Mouse (Mus musculus): ENCODE data around the gene Arid3c.
"Not testable (repeated sequence)": the region's sequence is repeated elsewhere in the genome, so short reads cannot be mapped to it uniquely, and the experiment has no call there.

The Arid3c gene

GRCm38 (mm10) chr4:41688562-41688961 lies 42.4 kb downstream of the Arid3c start:
- in situ Hi-C loops (cut with MboI; ENCODE audit: low pct_unique_long_range_greater_than_20kb in 1 of 2, low sequenced_read_pairs in 2 of 2, unreplicated experiment in 1 of 2), result not testable (repeated sequence)

- in situ Hi-C loops (cut with MboI; ENCODE audit: low pct_unique_long_range_greater_than_20kb in 1 of 2, low sequenced_read_pairs in 2 of 2, unreplicated experiment in 1 of 2), result not testable (repeated sequence)
Measured at GRCm38 (mm10) chr4:41685882-41686492, 45.0 kb downstream of the Arid3c start.

GRCm38 (mm10) chr4:41684931-41685453 lies 46.0 kb downstream of the Arid3c start:
- in situ Hi-C loops (cut with MboI; ENCODE audit: low pct_unique_long_range_greater_than_20kb in 1 of 2, low sequenced_read_pairs in 2 of 2, unreplicated experiment in 1 of 2), result not testable (repeated sequence)

- in situ Hi-C loops (cut with MboI; ENCODE audit: low pct_unique_long_range_greater_than_20kb in 1 of 2, low sequenced_read_pairs in 2 of 2, unreplicated experiment in 1 of 2), result not testable (repeated sequence)
Measured at GRCm38 (mm10) chr4:41684131-41684930, 46.6 kb downstream of the Arid3c start.

- in situ Hi-C loops (cut with MboI; ENCODE audit: low pct_unique_long_range_greater_than_20kb in 1 of 2, low sequenced_read_pairs in 2 of 2, unreplicated experiment in 1 of 2), result not testable (repeated sequence)
Measured at GRCm38 (mm10) chr4:41683303-41683702, 47.6 kb downstream of the Arid3c start.

GRCm38 (mm10) chr4:41682789-41683188 lies 48.2 kb downstream of the Arid3c start:
- in situ Hi-C loops (cut with MboI; ENCODE audit: low pct_unique_long_range_greater_than_20kb in 1 of 2, low sequenced_read_pairs in 2 of 2, unreplicated experiment in 1 of 2), result no loop called here

- in situ Hi-C loops (cut with MboI; ENCODE audit: low pct_unique_long_range_greater_than_20kb in 1 of 2, low sequenced_read_pairs in 2 of 2, unreplicated experiment in 1 of 2), result no loop called here
Measured at GRCm38 (mm10) chr4:41681947-41682346, 49.0 kb downstream of the Arid3c start.

GRCm38 (mm10) chr4:41681176-41681575 lies 49.8 kb downstream of the Arid3c start:
- in situ Hi-C loops (cut with MboI; ENCODE audit: low pct_unique_long_range_greater_than_20kb in 1 of 2, low sequenced_read_pairs in 2 of 2, unreplicated experiment in 1 of 2), result no loop called here

- in situ Hi-C loops (cut with MboI; ENCODE audit: low pct_unique_long_range_greater_than_20kb in 1 of 2, low sequenced_read_pairs in 2 of 2, unreplicated experiment in 1 of 2), result no loop called here
Measured at GRCm38 (mm10) chr4:41679291-41679690, 51.7 kb downstream of the Arid3c start.

GRCm38 (mm10) chr4:41678863-41679262 lies 52.1 kb downstream of the Arid3c start:
- in situ Hi-C loops (cut with MboI; ENCODE audit: low pct_unique_long_range_greater_than_20kb in 1 of 2, low sequenced_read_pairs in 2 of 2, unreplicated experiment in 1 of 2), result no loop called here

- in situ Hi-C loops (cut with MboI; ENCODE audit: low pct_unique_long_range_greater_than_20kb in 1 of 2, low sequenced_read_pairs in 2 of 2, unreplicated experiment in 1 of 2), result no loop called here
Measured at GRCm38 (mm10) chr4:41677006-41677629, 53.8 kb downstream of the Arid3c start.

GRCm38 (mm10) chr4:41676248-41677005 lies 54.5 kb downstream of the Arid3c start:
- in situ Hi-C loops (cut with MboI; ENCODE audit: low pct_unique_long_range_greater_than_20kb in 1 of 2, low sequenced_read_pairs in 2 of 2, unreplicated experiment in 1 of 2), result no loop called here
